Mouse (Mus musculus) ES-E14 (cell line): ENCODE data around the gene Nim1k. TPM values are rescaled to one million over a fixed set of nuclear protein-coding genes. Genes with fewer than 3 reads are reported as not detected.
"Not testable (repeated sequence)": the region's sequence is repeated elsewhere in the genome, so short reads cannot be mapped to it uniquely, and the experiment has no call there.

ENCODE experiments used
- DNase-seq: peaks from one replicate; pipeline ENCODE4 v3.0.0-alpha.2; 2013; ENCODE audit warnings: low read depth, low spot score
- H3K27ac ChIP-seq: 2 replicates; pipeline ENCODE4 v1.5.1; 2012; ENCODE audit warnings: low read depth, mild to moderate bottlenecking, low read length, moderate library complexity, mixed read lengths; ENCODE audit not compliant: poor library complexity, insufficient read depth, severe bottlenecking
- H3K36me3 ChIP-seq: 2 replicates; pipeline ENCODE4 v1.6.1; 2012; ENCODE audit warnings: mild to moderate bottlenecking, low read length, moderate library complexity, mixed read lengths; ENCODE audit not compliant: control insufficient read depth, poor library complexity, insufficient read depth, severe bottlenecking
- H3K4me1 ChIP-seq, 2 experiments: fragments of 150-350 bp in 1 of 2; sonication (generic) in 1 of 2; 2 replicates each; pipeline ENCODE4 v1.6.1; 2012; ENCODE audit warnings: low read length in 2 of 2, mild to moderate bottlenecking in 1 of 2, mixed read lengths in 1 of 2; ENCODE audit not compliant: control insufficient read depth in 2 of 2, insufficient read depth in 2 of 2, poor library complexity in 1 of 2
- H3K4me3 ChIP-seq, 2 experiments: fragments of 150-350 bp in 1 of 2; sonication (generic) in 1 of 2; 2 replicates each; pipeline ENCODE4 v1.5.1; 2012; ENCODE audit warnings: low read length in 2 of 2, low read depth in 1 of 2, mild to moderate bottlenecking in 1 of 2, mixed read lengths in 1 of 2; ENCODE audit not compliant: insufficient read depth in 1 of 2, poor library complexity in 1 of 2, severe bottlenecking in 1 of 2
- H3K9ac ChIP-seq: 2 replicates; pipeline ENCODE4 v1.6.1; 2012; ENCODE audit warnings: low read depth, mild to moderate bottlenecking, low read length, mixed read lengths; ENCODE audit not compliant: poor library complexity, insufficient read depth, severe bottlenecking
- H3K9me3 ChIP-seq: fragments of 150-350 bp; sonication (generic); 2 replicates; pipeline ENCODE4 v1.6.1; 2012; ENCODE audit warnings: low read depth, mild to moderate bottlenecking, low read length; ENCODE audit not compliant: control insufficient read depth, insufficient read depth
- CHD2 ChIP-seq: IDR thresholded peaks from 2 replicates; pipeline ENCODE4 v1.6.1; 2014; ENCODE audit warnings: mild to moderate bottlenecking, low read depth, low read length, inconsistent platforms
- HCFC1 ChIP-seq: IDR thresholded peaks from 2 replicates; pipeline ENCODE4 v1.6.1; 2012; ENCODE audit warnings: low read length, inconsistent platforms, borderline replicate concordance; ENCODE audit not compliant: insufficient read depth
- MAFK ChIP-seq: IDR thresholded peaks from 2 replicates; pipeline ENCODE4 v1.6.1; 2014; ENCODE audit warnings: mild to moderate bottlenecking, low read depth, low read length, inconsistent platforms; ENCODE audit not compliant: insufficient read depth
- ZC3H11A ChIP-seq: IDR thresholded peaks from 2 replicates; pipeline ENCODE4 v1.6.1; 2012; ENCODE audit warnings: low read depth, mild to moderate bottlenecking, inconsistent platforms, low read length, borderline replicate concordance
- ZNF384 ChIP-seq: IDR thresholded peaks from 2 replicates; pipeline ENCODE4 v1.6.1; 2012; ENCODE audit warnings: low read depth, low read length, inconsistent platforms
- in situ Hi-C, 2 experiments: fragments of 600-800 bp; cut with MboI; formaldehyde crosslinking; loops; one replicate each; pipeline ENCODE4 v1.15.1; 2025; ENCODE audit warnings: low sequenced_read_pairs in 2 of 2, inconsistent platforms in 1 of 2; ENCODE audit not compliant: unreplicated experiment in 2 of 2
- total RNA-seq: library from RNA; depleted of rRNA; stranded (reverse); fragments of 300-350 nt; gene quantifications from 2 replicates; pipeline ENCODE4 v1.2.3, GENCODE M21; 2012

Gene Nim1k
- total RNA-seq, 1 experiment: 0.22 TPM

DNA sequence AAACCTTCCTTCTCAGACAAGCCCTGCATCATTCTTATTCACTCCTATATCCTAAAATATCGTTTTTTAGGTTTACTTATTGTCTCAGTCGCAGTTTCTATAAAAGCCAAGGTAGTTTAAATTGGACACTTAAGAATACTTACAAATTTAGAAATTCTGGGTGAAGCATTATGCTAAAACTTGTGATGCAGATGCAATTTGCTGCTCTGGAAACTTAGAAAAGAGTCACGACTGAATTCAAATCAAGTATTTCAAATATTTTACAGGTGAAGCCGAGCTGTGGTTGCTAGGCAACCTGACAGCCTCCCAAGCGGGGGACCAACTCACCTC, 66.0 kb downstream of the Nim1k start:
- Histone ChIP-seq H3K27ac (no peak overlapping the region; the same call in 1 of the 2 replicates), H3K4me1 (peaks cover 0 to 2% of the 10 kb centered on the region in 2 experiments; a peak in 1 of 4 replicates), H3K9me3 (no peaks in the 10 kb centered on the region), H3K36me3 (no peaks in the 10 kb centered on the region), H3K9ac (no peak overlapping the region), H3K4me3 (peak overlapping the region in 1 of 2 experiments; percentile 70; a peak in 2 of 4 replicates)
- no peak for DNase-seq
- TF ChIP-seq MAFK (no peak), ZC3H11A (no peak), HCFC1 (no peak), CHD2 (no peak), ZNF384 (no peak)
- in situ Hi-C loops: no loop called here

GRCm38 (mm10) chr13:119684416-119685177, 71.1 kb downstream of the Nim1k start:
- in situ Hi-C loops: no loop called here
- H3K36me3 ChIP-seq: no peaks in the 10 kb centered on the region

GRCm38 (mm10) chr13:119681161-119681560, 74.5 kb downstream of the Nim1k start:
- H3K36me3 ChIP-seq: no peaks in the 10 kb centered on the region
- H3K9me3 ChIP-seq: no peaks in the 10 kb centered on the region
- H3K4me3 ChIP-seq: no peak overlapping the region
- H3K4me1 ChIP-seq: no peaks in the 10 kb centered on the region
- TF ChIP-seq MAFK (no peak), HCFC1 (no peak), ZNF384 (no peak), ZC3H11A (no peak), CHD2 (no peak)
- no peak overlapping the region for H3K9ac ChIP-seq
- in situ Hi-C loops: no loop called here
- no peak overlapping the region for H3K27ac ChIP-seq
- no peak for DNase-seq

More at GRCm38 (mm10) chr13:119684416-119685177, 71.1 kb downstream of the Nim1k start:
- Histone ChIP-seq H3K9ac (no peak overlapping the region), H3K4me1 (no peaks in the 10 kb centered on the region; a peak in 1 of 4 replicates), H3K4me3 (no peak overlapping the region), H3K27ac (no peak overlapping the region), H3K9me3 (no peaks in the 10 kb centered on the region)
- DNase-seq: no peak
- TF ChIP-seq HCFC1: no peak
- TF ChIP-seq ZC3H11A: no peak

DNA sequence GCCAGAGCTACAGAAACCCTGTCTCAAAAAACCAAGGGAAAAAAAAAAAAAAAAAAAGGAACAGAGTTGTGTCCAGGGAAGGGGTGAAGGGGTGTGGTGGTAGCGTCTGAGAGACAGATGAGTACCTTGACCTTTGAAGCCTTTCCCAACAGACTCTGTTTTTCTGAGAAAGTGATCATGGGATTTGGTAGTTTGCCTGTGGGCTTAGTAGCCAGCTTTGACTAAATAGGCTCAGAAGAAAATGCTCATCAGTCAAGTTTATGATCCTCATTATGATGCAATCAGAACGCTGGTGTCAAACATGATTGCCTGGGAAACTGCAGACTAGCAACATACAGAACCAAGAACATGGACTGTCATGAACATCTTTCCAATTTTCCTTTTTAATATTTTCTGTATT, 76.0 kb downstream of the Nim1k start:
- Histone ChIP-seq H3K4me3 (no peak overlapping the region), H3K9me3 (no peaks in the 10 kb centered on the region), H3K4me1 (no peaks in the 10 kb centered on the region), H3K9ac (no peak overlapping the region), H3K27ac (no peak overlapping the region), H3K36me3 (no peaks in the 10 kb centered on the region)
- TF ChIP-seq HCFC1: no peak
- DNase-seq: no peak
- in situ Hi-C loops: no loop called here

- no peaks in the 10 kb centered on the region for H3K9me3 ChIP-seq
- H3K4me3 ChIP-seq: no peak overlapping the region
- in situ Hi-C loops: no loop called here
- DNase-seq: no peak
- H3K27ac ChIP-seq: no peak overlapping the region
- no peaks in the 10 kb centered on the region for H3K36me3 ChIP-seq
- H3K9ac ChIP-seq: no peak overlapping the region
- TF ChIP-seq HCFC1: no peak
- no peak for TF ChIP-seq ZC3H11A
- TF ChIP-seq MAFK: no peak
- TF ChIP-seq ZNF384: no peak
- TF ChIP-seq CHD2: no peak
- no peaks in the 10 kb centered on the region for H3K4me1 ChIP-seq
Observed at GRCm38 (mm10) chr13:119678794-119679193, 76.9 kb downstream of the Nim1k start.

GRCm38 (mm10) chr13:119661420-119661819, 94.3 kb downstream of the Nim1k start:
- H3K9ac ChIP-seq, H3K36me3 ChIP-seq, H3K4me3 ChIP-seq, DNase-seq, H3K27ac ChIP-seq, H3K9me3 ChIP-seq, H3K4me1 ChIP-seq, in situ Hi-C loops: not testable (repeated sequence)
